ENCODE assay signal across 8 mouse cellular contexts in genomic region chr1:42684345-42684744, GRCm38 (mm10). TPM values are rescaled to one million over a fixed set of nuclear protein-coding genes. Genes with fewer than 3 reads are reported as not detected.
DNase-seq lines count a peak whose midpoint lies in the region; ATAC-seq and TF ChIP-seq lines count a peak whose summit lies in the region.

No protein-coding gene starts in this region.

- H3K36me3 ChIP-seq in lung, postnatal 0 days (ENCODE audit: insufficient read depth, low read length): no peaks in the 10 kb centered on the region
- H3K36me3 ChIP-seq in neural tube, embryonic 15.5 days: no peaks in the 10 kb centered on the region

- H3K27me3 ChIP-seq in lung, postnatal 0 days (replicated peaks; ENCODE audit: insufficient read depth, low read length): peaks cover 61% of the 10 kb centered on the region
- no peaks in the 10 kb centered on the region for H3K27me3 ChIP-seq in neural tube, embryonic 15.5 days (replicated peaks)

- peak overlapping the region; percentile 32; the same call in 1 of the 2 replicates for H3K4me2 ChIP-seq in lung, postnatal 0 days (replicated peaks; ENCODE audit: low read depth, low read length)
- H3K4me2 ChIP-seq in neural tube, embryonic 15.5 days: peak overlapping the region; percentile 93

- no peaks in the 10 kb centered on the region for H3K4me1 ChIP-seq in lung, postnatal 0 days (ENCODE audit: insufficient read depth, low read depth, low read length)
- H3K4me1 ChIP-seq in neural tube, embryonic 15.5 days: peaks cover 59% of the 10 kb centered on the region

- TF ChIP-seq CTCF in lung, postnatal 0 days (IDR thresholded peaks at IDR 0.05): no peak

- no peak overlapping the region for H3K4me3 ChIP-seq in lung, postnatal 0 days (ENCODE audit: low read depth, low read length)
- peak overlapping the region; percentile 56 for H3K4me3 ChIP-seq in neural tube, embryonic 15.5 days (replicated peaks)

- DNase-seq in cerebellum, postnatal 10 days: peak; percentile 65 to 69
- no peak for DNase-seq in cerebellum, adult 18-20 months
- no peak for DNase-seq in lung, postnatal 0 days (ENCODE audit: low spot score)
- no peak for DNase-seq in lung, postnatal 36 days
- peak; percentile 34 to 55 for DNase-seq in kidney, postnatal 4 days
- DNase-seq in urinary bladder, adult 2 months (ENCODE audit: low spot score): no peak
- no peak for DNase-seq in adrenal gland, postnatal 4 days (ENCODE audit: low spot score in 2 of 2)

- no peaks in the 10 kb centered on the region for H3K9me3 ChIP-seq in lung, postnatal 0 days (ENCODE audit: low read length)
- no peaks in the 10 kb centered on the region for H3K9me3 ChIP-seq in neural tube, embryonic 15.5 days (replicated peaks)

- WGBS in lung, postnatal 0 days: 1% methylated on average over 25 of the region's 27 CpGs
- under 1% methylated on average over 27 of the region's 27 CpGs for WGBS in neural tube, embryonic 15.5 days

- H3K9ac ChIP-seq in lung, postnatal 0 days (replicated peaks; ENCODE audit: low read depth): no peak overlapping the region
- H3K9ac ChIP-seq in neural tube, embryonic 15.5 days (replicated peaks): peak overlapping the region; percentile 70

- no peak for ATAC-seq in lung, postnatal 0 days
- peak; percentile 71 for ATAC-seq in neural tube, embryonic 15.5 days (ENCODE audit: low FRiP score)

- TF ChIP-seq EP300 in lung, postnatal 0 days (IDR thresholded peaks at IDR 0.05): no peak

- H3K27ac ChIP-seq in lung, postnatal 0 days (ENCODE audit: low read length): no peak overlapping the region
- H3K27ac ChIP-seq in neural tube, embryonic 15.5 days (replicated peaks): peak overlapping the region; percentile 93

RNA-seq across cellular contexts. Expression of gene Pou3f3, which starts 11.2 kb away (rescaled TPM):
- polyA plus RNA-seq in lung, postnatal 0 days (2015; fragmentation: Nextera tagmentation; extraction: Ambion mirVana): 0.05 and 0.10 TPM in 2 replicates
- polyA plus RNA-seq in neural tube, embryonic 15.5 days (2015; fragmentation: Nextera tagmentation; extraction: Ambion mirVana): 6.9 and 9.5 TPM in 2 replicates
- 0.21 and 0.22 TPM in 2 replicates for polyA plus RNA-seq in urinary bladder, adult 2 months (2012; rRNA removed)
- 1 to 10 TPM in 1 of 2 experiments, under 1 TPM in 1; 0.68 to 6.3 TPM for total RNA-seq in adrenal gland, postnatal 4 days (2021)

Comparison
In these comparisons a context has a peak if more than half of its experiments do, and no peak if none do; other contexts are left out.
1. DNase-seq: peak in cerebellum, postnatal 10 days (2 of 2) and kidney, postnatal 4 days (2 of 2); none in cerebellum, adult 18-20 months (0 of 2), lung, postnatal 0 days (single experiment), lung, postnatal 36 days (single experiment), urinary bladder, adult 2 months (single experiment) and adrenal gland, postnatal 4 days (0 of 2).